Mouse (Mus musculus): ENCODE data around the gene Fbxw22.
"Not testable (repeated sequence)": the region's sequence is repeated elsewhere in the genome, so short reads cannot be mapped to it uniquely, and the experiment has no call there.

Gene Fbxw22

DNA sequence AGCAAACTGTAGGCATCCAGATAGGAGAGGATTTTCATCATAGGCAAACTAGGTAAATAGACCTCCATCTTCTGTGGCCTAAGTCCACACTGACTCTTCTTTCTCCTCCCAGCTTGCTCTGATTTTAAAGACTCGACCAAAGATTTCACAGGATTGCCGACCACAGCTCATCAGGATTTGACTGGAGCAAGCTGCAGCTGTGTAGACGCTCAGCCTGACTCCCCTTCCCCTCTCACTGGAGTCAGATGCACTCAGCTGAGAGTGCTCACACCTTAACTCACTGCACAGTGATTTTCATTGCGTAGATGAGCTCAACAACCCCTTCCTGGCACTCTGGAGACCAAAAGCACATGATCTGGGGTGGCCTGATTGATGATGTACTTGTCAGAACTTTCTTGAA is at the start of gene Fbxw22:
TSS of gene Fbxw22 (minus strand) at position 101 of the 400 bp plus-strand sequence.
- not testable (repeated sequence) for DNase-seq (ENCODE audit: low spot score in 2 of 2)

DNA sequence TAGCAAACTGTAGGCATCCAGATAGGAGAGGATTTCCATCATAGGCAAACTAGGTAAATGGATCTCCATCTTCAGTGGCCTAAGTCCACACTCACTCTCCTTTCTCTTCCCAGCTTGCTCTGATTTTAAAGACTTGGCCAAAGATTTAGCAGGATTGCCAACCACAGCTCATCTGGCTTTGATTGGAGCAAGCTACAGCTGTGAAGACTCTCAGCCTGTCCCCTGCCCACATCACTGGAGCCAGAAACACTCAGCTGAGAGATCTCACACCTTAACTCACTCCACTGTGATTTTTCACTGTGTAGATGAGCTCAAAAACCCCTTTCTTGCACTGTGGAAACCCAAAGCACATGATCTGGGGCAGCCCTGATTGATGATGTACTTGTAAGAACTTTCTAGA is 44.9 kb upstream of the Fbxw22 start, which contains the start of gene Fbxw16:
TSS of gene Fbxw16 (minus strand) at position 101 of the 400 bp plus-strand sequence.
- no peak for DNase-seq (ENCODE audit: low spot score in 2 of 2)

DNA sequence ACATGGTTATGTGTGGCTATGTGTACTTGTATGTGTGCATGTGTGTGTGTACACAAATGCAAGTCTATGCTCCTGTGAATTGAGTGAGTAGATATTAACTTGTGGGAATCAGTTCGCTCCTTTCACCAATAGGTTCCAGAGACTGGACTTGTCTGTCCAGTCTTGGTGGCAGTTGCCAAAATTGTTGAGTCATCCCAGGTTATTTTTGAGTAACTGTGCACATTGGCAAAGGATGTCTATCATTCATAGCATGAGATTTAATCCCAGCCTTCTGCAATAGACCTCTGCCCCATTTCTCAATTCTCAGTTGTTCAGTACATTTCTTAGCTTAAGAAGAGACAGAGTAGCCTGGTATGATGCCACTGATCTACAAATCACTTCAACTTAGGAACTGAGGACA is 28.9 kb upstream of the Fbxw22 start:
- no peak for DNase-seq (ENCODE audit: low spot score in 2 of 2)

DNA sequence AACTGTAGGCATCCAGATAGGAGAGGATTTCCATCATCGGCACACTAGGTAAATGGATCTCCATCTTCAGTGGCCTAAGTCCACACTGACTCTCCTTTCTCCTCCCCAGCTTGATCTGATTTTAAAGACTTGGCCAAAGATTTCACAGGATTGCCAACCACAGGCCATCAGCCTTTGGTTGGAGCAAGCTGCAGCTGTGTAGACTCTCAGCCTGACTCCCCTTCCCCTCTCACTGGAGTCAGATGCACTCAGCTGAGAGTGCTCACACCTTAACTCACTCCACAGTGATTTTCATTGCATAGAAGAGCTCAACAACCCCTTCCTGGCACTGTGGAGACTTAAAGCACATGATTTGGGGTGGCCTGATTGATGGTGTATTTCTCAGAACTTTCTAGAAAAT is 64.5 kb downstream of the Fbxw22 start, which contains the start of gene Fbxw28:
TSS of gene Fbxw28 (minus strand) at position 101 of the 400 bp plus-strand sequence.
- DNase-seq (ENCODE audit: low spot score in 2 of 2), result not testable (repeated sequence)
